Comparison of ENCODE assay signal across 11 mouse cellular contexts in genomic region chr6:14600543-14601249, GRCm38 (mm10).
DNase-seq lines count a peak whose midpoint lies in the region; ATAC-seq and TF ChIP-seq lines count a peak whose summit lies in the region.
"Had no signal": no experiment of that assay in that cellular context is flagged by ENCODE, and none has a peak within 500 bp of the region (broad histone marks: within the 10 kb centered on the region; RNA-seq: fewer than 3 reads in every experiment).

No protein-coding gene starts in this region.

- no peaks in the 10 kb centered on the region; the same call in 1 of the 2 replicates for H3K4me1 ChIP-seq in forebrain, embryonic 11.5 days (replicated peaks; ENCODE audit: control insufficient read depth, insufficient read depth, low read length)
- H3K4me1 ChIP-seq in forebrain, embryonic 10.5 days: peaks cover 6% of the 10 kb centered on the region; the same call in 1 of the 2 replicates
- no peaks in the 10 kb centered on the region for H3K4me1 ChIP-seq in intestine, embryonic 15.5 days (replicated peaks)
- peaks cover 8% of the 10 kb centered on the region for H3K4me1 ChIP-seq in midbrain, embryonic 13.5 days (replicated peaks)
- H3K4me1 ChIP-seq: heart, embryonic 13.5 days had no signal

- no peaks in the 10 kb centered on the region for H3K27me3 ChIP-seq in forebrain, embryonic 11.5 days (ENCODE audit: control insufficient read depth, insufficient read depth, low read length)
- H3K27me3 ChIP-seq in forebrain, embryonic 10.5 days (ENCODE audit: poor library complexity, severe bottlenecking): no peaks in the 10 kb centered on the region
- H3K27me3 ChIP-seq in intestine, embryonic 15.5 days (replicated peaks): no peaks in the 10 kb centered on the region
- H3K27me3 ChIP-seq in midbrain, embryonic 13.5 days: no peaks in the 10 kb centered on the region
- H3K27me3 ChIP-seq: heart, embryonic 13.5 days had no signal

- no peak overlapping the region for H3K9ac ChIP-seq in forebrain, embryonic 11.5 days (ENCODE audit: low read length)
- no peak overlapping the region for H3K9ac ChIP-seq in intestine, embryonic 15.5 days
- no peak overlapping the region for H3K9ac ChIP-seq in midbrain, embryonic 13.5 days (replicated peaks)
- H3K9ac ChIP-seq: heart, embryonic 13.5 days had no signal

- H3K36me3 ChIP-seq in forebrain, embryonic 11.5 days (ENCODE audit: control insufficient read depth, insufficient read depth, low read length): no peaks in the 10 kb centered on the region
- H3K36me3 ChIP-seq in forebrain, embryonic 10.5 days (replicated peaks): no peaks in the 10 kb centered on the region
- no peaks in the 10 kb centered on the region for H3K36me3 ChIP-seq in intestine, embryonic 15.5 days
- no peaks in the 10 kb centered on the region for H3K36me3 ChIP-seq in midbrain, embryonic 13.5 days
- H3K36me3 ChIP-seq: heart, embryonic 13.5 days had no signal

- no peak overlapping the region for H3K4me3 ChIP-seq in forebrain, embryonic 11.5 days (ENCODE audit: low read depth, low read length)
- no peak overlapping the region for H3K4me3 ChIP-seq in forebrain, embryonic 10.5 days
- no peak overlapping the region for H3K4me3 ChIP-seq in intestine, embryonic 15.5 days (replicated peaks)
- H3K4me3 ChIP-seq in midbrain, embryonic 13.5 days (replicated peaks): no peak overlapping the region
- H3K4me3 ChIP-seq: heart, embryonic 13.5 days had no signal

- TF ChIP-seq CTCF in brain, embryonic 14.5 days (IDR thresholded peaks at IDR 0.05; ENCODE audit: borderline replicate concordance, extremely low read depth, insufficient read depth, insufficient read length): no peak

- ATAC-seq in forebrain, embryonic 11.5 days (replicated peaks; ENCODE audit: low FRiP score): peak; percentile 92
- peak; percentile 78 for ATAC-seq in intestine, embryonic 15.5 days
- ATAC-seq in midbrain, embryonic 13.5 days: peak; percentile 97
- ATAC-seq: Patski had no signal

- H3K4me2 ChIP-seq in forebrain, embryonic 11.5 days (ENCODE audit: low read depth, low read length, severe bottlenecking): no peak overlapping the region
- no peak overlapping the region for H3K4me2 ChIP-seq in intestine, embryonic 15.5 days (replicated peaks)
- 0 out of 2 replicates have a peak overlapping the region, but pooled peaks have one; percentile 4 for H3K4me2 ChIP-seq in midbrain, embryonic 13.5 days (replicated peaks)
- H3K4me2 ChIP-seq: heart, embryonic 13.5 days had no signal

- intact Hi-C loops in gastrocnemius, postnatal 36 days (cut with DNase I): no loop called here

- no peak overlapping the region for H3K27ac ChIP-seq in forebrain, embryonic 11.5 days (ENCODE audit: low read depth, low read length)
- no peak overlapping the region for H3K27ac ChIP-seq in forebrain, embryonic 10.5 days
- no peak overlapping the region for H3K27ac ChIP-seq in intestine, embryonic 15.5 days
- 0 out of 2 replicates have a peak overlapping the region, but pooled peaks have one; percentile 19 for H3K27ac ChIP-seq in midbrain, embryonic 13.5 days
- H3K27ac ChIP-seq: heart, embryonic 13.5 days had no signal

- no peaks in the 10 kb centered on the region for H3K9me3 ChIP-seq in forebrain, embryonic 11.5 days (ENCODE audit: control insufficient read depth, low read length)
- H3K9me3 ChIP-seq in forebrain, embryonic 10.5 days: no peaks in the 10 kb centered on the region
- no peaks in the 10 kb centered on the region for H3K9me3 ChIP-seq in intestine, embryonic 15.5 days
- H3K9me3 ChIP-seq in midbrain, embryonic 13.5 days: no peaks in the 10 kb centered on the region
- H3K9me3 ChIP-seq: heart, embryonic 13.5 days had no signal

- TF ChIP-seq POLR2A in brain, embryonic 14.5 days (IDR thresholded peaks at IDR 0.05; ENCODE audit: borderline replicate concordance, extremely low read depth, insufficient read depth, insufficient read length, poor library complexity, severe bottlenecking): no peak

- DNase-seq in forebrain, embryonic 11.5 days (ENCODE audit: low spot score): peak; percentile 54
- DNase-seq in forebrain, embryonic 10.5 days (ENCODE audit: extremely low spot score, low spot score): no peak
- peak; percentile 95 for DNase-seq in brain, embryonic 14.5 days (ENCODE audit: low read depth)
- no peak for DNase-seq in right cerebral cortex, postnatal 25 days
- no peak for DNase-seq in MN1 (ENCODE audit: low spot score)
- DNase-seq in gastrocnemius, postnatal 36 days: no peak
- DNase-seq: layer of hippocampus, postnatal 36 days had no signal

- 70% methylated on average over 13 of the region's 13 CpGs for WGBS in forebrain, embryonic 11.5 days
- 84% methylated on average over 13 of the region's 13 CpGs for WGBS in forebrain, embryonic 10.5 days
- 66% methylated on average over 13 of the region's 13 CpGs for WGBS in intestine, embryonic 15.5 days
- WGBS in midbrain, embryonic 13.5 days: 53% methylated on average over 13 of the region's 13 CpGs

Comparison
In these comparisons a context has a peak if more than half of its experiments do, and no peak if none do; other contexts are left out.
1. DNase-seq: peak in forebrain, embryonic 11.5 days (single experiment) and brain, embryonic 14.5 days (single experiment); none in forebrain, embryonic 10.5 days (single experiment), right cerebral cortex, postnatal 25 days (single experiment), MN1 (single experiment) and gastrocnemius, postnatal 36 days (0 of 2).
2. Peak in every context shown above with its lines, with median percentiles within 50 percentile points of each other: ATAC-seq.